Mouse (Mus musculus) adrenal gland (tissue): ENCODE results near the gene Retreg1.

ENCODE experiments used
- intact Hi-C: fragments of 180-260 bp; cut with DNase I; formaldehyde crosslinking; loops from one replicate; pipeline ENCODE4 v1.15.1; 2025
- long read RNA-seq, 2 experiments: library from polyadenylated mRNA; unstranded; transcript quantifications; one replicate each; pipeline ENCODE4 v2.0.0; 2020; ENCODE audit warnings: borderline replicate concordance in 1 of 2; ENCODE audit not compliant: insufficient replicate concordance in 1 of 2

Gene Retreg1
- long read RNA-seq, experiment 1, transcript Retreg1-205 (7 exons, 3,200 nt): major isoform, 11 of 74 reads
- long read RNA-seq, experiment 1, partial matches to known transcripts: 5 of 74 reads
- long read RNA-seq, experiment 1, other reads (novel, unspliced or antisense): 52 of 74 reads
- long read RNA-seq, experiment 2, transcript Retreg1-201 (9 exons, 3,248 nt): minor isoform, 8 of 49 reads
- long read RNA-seq, experiment 2, transcript Retreg1-205 (7 exons, 3,200 nt): major isoform, 10 of 49 reads
- long read RNA-seq, experiment 2, partial matches to known transcripts: 2 of 49 reads
- long read RNA-seq, experiment 2, other reads (novel, unspliced or antisense): 24 of 49 reads

GRCm38 (mm10) chr15:25843086-25843991 is at the start of gene Retreg1:
Retreg1 (plus strand) TSS chr15:25843180.
- intact Hi-C loops: no loop called here

GRCm38 (mm10) chr15:25794123-25794522 is 48.9 kb upstream of the Retreg1 start:
- intact Hi-C loops: loop anchor here (10.0 kb wide), 1 partner anchor 59 kb away; no protein-coding TSS in a partner anchor

GRCm38 (mm10) chr15:25795496-25795895 is 47.5 kb upstream of the Retreg1 start:
- intact Hi-C loops: loop anchor here (5.0 to 10.0 kb wide), 2 partner anchors 61 to 368 kb away; no protein-coding TSS in a partner anchor

- intact Hi-C loops: loop anchor here (5.0 to 10.0 kb wide), 2 partner anchors 62 to 369 kb away; no protein-coding TSS in a partner anchor
These were observed 46.6 kb upstream of the Retreg1 start for GRCm38 (mm10) chr15:25796353-25796752.

GRCm38 (mm10) chr15:25797179-25797578 is 45.8 kb upstream of the Retreg1 start:
- intact Hi-C loops: loop anchor here (5.0 to 10.0 kb wide), 2 partner anchors 62 to 370 kb away; no protein-coding TSS in a partner anchor

GRCm38 (mm10) chr15:25797888-25798287 is 45.1 kb upstream of the Retreg1 start:
- intact Hi-C loops: loop anchor here (5.0 to 10.0 kb wide), 2 partner anchors 63 to 371 kb away; no protein-coding TSS in a partner anchor

GRCm38 (mm10) chr15:25801726-25802125 is 41.3 kb upstream of the Retreg1 start:
- intact Hi-C loops: no loop called here

- intact Hi-C loops: no loop called here
These were observed 40.8 kb upstream of the Retreg1 start for GRCm38 (mm10) chr15:25802194-25802593.

- intact Hi-C loops: no loop called here
These were observed 39.9 kb upstream of the Retreg1 start for GRCm38 (mm10) chr15:25803111-25803510.

- intact Hi-C loops: loop anchor here (2.0 to 5.0 kb wide), 2 partner anchors 72 to 153 kb away; no protein-coding TSS in a partner anchor
These were observed 37.5 kb upstream of the Retreg1 start for GRCm38 (mm10) chr15:25805336-25806110.

GRCm38 (mm10) chr15:25806363-25806762 is 36.6 kb upstream of the Retreg1 start:
- intact Hi-C loops: loop anchor here (5.0 kb wide), 1 partner anchor 71 kb away; no protein-coding TSS in a partner anchor

- intact Hi-C loops: loop anchor here (5.0 kb wide), 1 partner anchor 70 kb away; no protein-coding TSS in a partner anchor
These were observed 36.1 kb upstream of the Retreg1 start for GRCm38 (mm10) chr15:25806878-25807277.

GRCm38 (mm10) chr15:25808677-25809460 is 34.1 kb upstream of the Retreg1 start:
- intact Hi-C loops: loop anchor here (5.0 kb wide), 1 partner anchor 68 kb away; no protein-coding TSS in a partner anchor

- intact Hi-C loops: loop anchor here (5.0 kb wide), 1 partner anchor 68 kb away; no protein-coding TSS in a partner anchor
These were observed 33.3 kb upstream of the Retreg1 start for GRCm38 (mm10) chr15:25809669-25810068.

GRCm38 (mm10) chr15:25811834-25812250 is 31.1 kb upstream of the Retreg1 start:
- intact Hi-C loops: no loop called here

- intact Hi-C loops: no loop called here
These were observed 30.5 kb upstream of the Retreg1 start for GRCm38 (mm10) chr15:25812479-25812878.

- intact Hi-C loops: no loop called here
These were observed 28.4 kb upstream of the Retreg1 start for GRCm38 (mm10) chr15:25814535-25814934.

GRCm38 (mm10) chr15:25817191-25817590 is 25.8 kb upstream of the Retreg1 start:
- intact Hi-C loops: no loop called here

GRCm38 (mm10) chr15:25821981-25822380 is 21.0 kb upstream of the Retreg1 start:
- intact Hi-C loops: no loop called here

- intact Hi-C loops: no loop called here
These were observed 20.3 kb upstream of the Retreg1 start for GRCm38 (mm10) chr15:25822656-25823055.
